Mouse (Mus musculus) layer of hippocampus, adult 6 months (tissue): ENCODE results near the gene Slc9a2. TPM values are rescaled to one million over a fixed set of nuclear protein-coding genes. Genes with fewer than 3 reads are reported as not detected.

Source experiments
- long read RNA-seq, 2 experiments: library from polyadenylated mRNA; unstranded; transcript quantifications; one replicate each; pipeline ENCODE4 v2.0.0; 2019 to 2020
- polyA plus RNA-seq: library from polyadenylated mRNA; unstranded; fragments of <200 nt; fragmentation: Nextera tagmentation; gene quantifications from 2 replicates; pipeline ENCODE4 v1.2.3, GENCODE M21; 2021

Gene Slc9a2
- polyA plus RNA-seq, result 2.2 and 2.5 TPM in 2 replicates
- long read RNA-seq, experiment 1, full-length matches to known transcripts, result 1 of 9 reads
- long read RNA-seq, experiment 1, partial matches to known transcripts, result 7 of 9 reads
- long read RNA-seq, experiment 1, other reads (novel, unspliced or antisense), result 1 of 9 reads
- long read RNA-seq, experiment 2, full-length matches to known transcripts, result 23 of 38 reads
- long read RNA-seq, experiment 2, partial matches to known transcripts, result 4 of 38 reads
- long read RNA-seq, experiment 2, other reads (novel, unspliced or antisense), result 11 of 38 reads

GRCm38 (mm10) chr1:40680067-40680867 is at the start of gene Slc9a2:
Gene Slc9a2 (plus strand): TSS chr1:40680574.

GRCm38 (mm10) chr1:40790324-40791141 is 110.2 kb downstream of the Slc9a2 start, which contains the start of gene Mfsd9:
Gene Mfsd9 (minus strand): TSS chr1:40790687.

GRCm38 (mm10) chr1:40805351-40805750 is 125.0 kb downstream of the Slc9a2 start, which contains the start of gene Tmem182:
Gene Tmem182 (plus strand): TSS chr1:40805601.

Other genes with a start within 250 kb of the Slc9a2 start
- not detected in 2 replicates for gene Il18r1, start 215.0 kb upstream of the Slc9a2 start, polyA plus RNA-seq
- 0.04 TPM in 1 of 2 replicates, not detected in the other for gene Il18rap, start 165.2 kb upstream of the Slc9a2 start, polyA plus RNA-seq
- 3.1 and 3.2 TPM in 2 replicates for gene Slc9a4, start 100.5 kb upstream of the Slc9a2 start, polyA plus RNA-seq
- gene Mfsd9, start 110.1 kb downstream of the Slc9a2 start, polyA plus RNA-seq, result 2.3 and 3.0 TPM in 2 replicates
- 0.08 and 0.11 TPM in 2 replicates for gene Tmem182, start 125.0 kb downstream of the Slc9a2 start, polyA plus RNA-seq